24 mouse cellular contexts compared by ENCODE assay signal in genomic region chr11:7114312-7114711, GRCm38 (mm10). TPM values are rescaled to one million over a fixed set of nuclear protein-coding genes. Genes with fewer than 3 reads are reported as not detected.
A peak's percentile ranks its signal among the peaks of the same experiment; 100 is the strongest.
DNase-seq lines count a peak whose midpoint lies in the region; ATAC-seq and TF ChIP-seq lines count a peak whose summit lies in the region.
"Had no signal": no experiment of that assay in that cellular context is flagged by ENCODE, and none has a peak within 500 bp of the region (broad histone marks: within the 10 kb centered on the region; RNA-seq: fewer than 3 reads in every experiment).

No protein-coding gene starts in this region.

- TF ChIP-seq CTCF in hindbrain, postnatal 0 days (IDR thresholded peaks at IDR 0.05; ENCODE audit: low read depth) = no peak
- TF ChIP-seq CTCF in brain, embryonic 14.5 days (IDR thresholded peaks at IDR 0.05; ENCODE audit: borderline replicate concordance, extremely low read depth, insufficient read depth, insufficient read length) = no peak

- H3K9me3 ChIP-seq in hindbrain, postnatal 0 days (ENCODE audit: low read length) = no peaks in the 10 kb centered on the region
- H3K9me3 ChIP-seq in hindbrain, embryonic 14.5 days (ENCODE audit: control insufficient read depth, low read length) = no peaks in the 10 kb centered on the region
- no peaks in the 10 kb centered on the region for H3K9me3 ChIP-seq in neural tube, embryonic 15.5 days (replicated peaks)
- H3K9me3 ChIP-seq: heart, embryonic 15.5 days; kidney, embryonic 15.5 days; limb, embryonic 15.5 days; liver, embryonic 15.5 days; lung, embryonic 15.5 days had no signal

- H3K27me3 ChIP-seq in hindbrain, postnatal 0 days (ENCODE audit: insufficient read depth, low read length) = no peaks in the 10 kb centered on the region
- no peaks in the 10 kb centered on the region for H3K27me3 ChIP-seq in hindbrain, embryonic 14.5 days (ENCODE audit: control insufficient read depth, insufficient read depth, low read length)
- H3K27me3 ChIP-seq in neural tube, embryonic 15.5 days (replicated peaks) = no peaks in the 10 kb centered on the region
- H3K27me3 ChIP-seq: heart, embryonic 15.5 days; kidney, embryonic 15.5 days; limb, embryonic 15.5 days; liver, embryonic 15.5 days; lung, embryonic 15.5 days had no signal

- DNase-seq in hindbrain, postnatal 0 days (ENCODE audit: low spot score) = peak; percentile 31
- DNase-seq in hindbrain, embryonic 14.5 days (ENCODE audit: low spot score) = no peak
- peak; percentile 76 for DNase-seq in brain, adult 2 months (ENCODE audit: low read depth, low spot score)
- DNase-seq in brain, embryonic 14.5 days (ENCODE audit: low read depth) = peak; percentile 22
- no peak for DNase-seq in lung, postnatal 14 days
- DNase-seq: adrenal gland, adult 8-10 months; forebrain, postnatal 0 days; gastrocnemius, postnatal 36 days; heart, adult 2 months; layer of hippocampus, adult 9-11 months; lung, postnatal 4 days; thymus, adult 2 months; thymus, postnatal 4 days had no signal

- TF ChIP-seq POLR2A in brain, embryonic 14.5 days (IDR thresholded peaks at IDR 0.05; ENCODE audit: borderline replicate concordance, extremely low read depth, insufficient read depth, insufficient read length, poor library complexity, severe bottlenecking) = no peak

- H3K27ac ChIP-seq in hindbrain, postnatal 0 days = no peak overlapping the region
- no peak overlapping the region for H3K27ac ChIP-seq in hindbrain, embryonic 14.5 days
- H3K27ac ChIP-seq in neural tube, embryonic 15.5 days (replicated peaks) = 0 out of 2 replicates have a peak overlapping the region, but pooled peaks have one; percentile 43
- H3K27ac ChIP-seq: heart, adult 2 months; heart, embryonic 15.5 days; kidney, embryonic 15.5 days; limb, embryonic 15.5 days; liver, embryonic 15.5 days; lung, embryonic 15.5 days had no signal

- no peak overlapping the region for H3K9ac ChIP-seq in hindbrain, postnatal 0 days (replicated peaks; ENCODE audit: low read length)
- no peak overlapping the region for H3K9ac ChIP-seq in hindbrain, embryonic 14.5 days
- no peak overlapping the region for H3K9ac ChIP-seq in neural tube, embryonic 15.5 days (replicated peaks)
- H3K9ac ChIP-seq: forebrain, postnatal 0 days; heart, embryonic 15.5 days; kidney, embryonic 15.5 days; limb, embryonic 15.5 days; liver, embryonic 15.5 days; lung, embryonic 15.5 days had no signal

- no peaks in the 10 kb centered on the region for H3K4me1 ChIP-seq in hindbrain, postnatal 0 days (ENCODE audit: insufficient read depth, low read length)
- no peaks in the 10 kb centered on the region; the same call in none of the 2 replicates for H3K4me1 ChIP-seq in hindbrain, embryonic 14.5 days (replicated peaks; ENCODE audit: control insufficient read depth, insufficient read depth, low read length)
- H3K4me1 ChIP-seq in neural tube, embryonic 15.5 days = peaks cover 9% of the 10 kb centered on the region
- H3K4me1 ChIP-seq: kidney, embryonic 15.5 days; limb, embryonic 15.5 days; liver, embryonic 15.5 days; lung, embryonic 15.5 days had no signal

- no peak for ATAC-seq in hindbrain, postnatal 0 days
- ATAC-seq in hindbrain, embryonic 14.5 days (ENCODE audit: low FRiP score) = no peak
- no peak for ATAC-seq in neural tube, embryonic 15.5 days (ENCODE audit: low FRiP score)
- no peak for ATAC-seq in CD4-positive, CD25-positive, alpha-beta regulatory T cell, adult 4 months
- ATAC-seq: activated CD4-positive, CD25-positive, alpha-beta regulatory T cell, adult 4 months; forebrain, postnatal 0 days; intestine, postnatal 0 days had no signal

- WGBS in hindbrain, postnatal 0 days = 57% methylated on average over 9 of the region's 9 CpGs
- WGBS in hindbrain, embryonic 14.5 days = 64% methylated on average over 9 of the region's 9 CpGs
- 64% methylated on average over 9 of the region's 9 CpGs for WGBS in neural tube, embryonic 15.5 days

- no peak overlapping the region for H3K4me3 ChIP-seq in hindbrain, postnatal 0 days (ENCODE audit: low read length)
- no peak overlapping the region for H3K4me3 ChIP-seq in hindbrain, embryonic 14.5 days (replicated peaks; ENCODE audit: low read length)
- H3K4me3 ChIP-seq in neural tube, embryonic 15.5 days (replicated peaks) = no peak overlapping the region
- H3K4me3 ChIP-seq: heart, adult 2 months; heart, embryonic 15.5 days; kidney, embryonic 15.5 days; limb, embryonic 15.5 days; liver, embryonic 15.5 days; lung, embryonic 15.5 days had no signal

- H3K4me2 ChIP-seq in hindbrain, postnatal 0 days (ENCODE audit: low read depth, low read length) = no peak overlapping the region
- H3K4me2 ChIP-seq in hindbrain, embryonic 14.5 days (replicated peaks) = no peak overlapping the region
- H3K4me2 ChIP-seq in neural tube, embryonic 15.5 days = no peak overlapping the region
- H3K4me2 ChIP-seq: heart, embryonic 15.5 days; kidney, embryonic 15.5 days; limb, embryonic 15.5 days; liver, embryonic 15.5 days; lung, embryonic 15.5 days had no signal

- no peaks in the 10 kb centered on the region for H3K36me3 ChIP-seq in hindbrain, postnatal 0 days (ENCODE audit: insufficient read depth, low read length)
- peaks cover 4% of the 10 kb centered on the region for H3K36me3 ChIP-seq in hindbrain, embryonic 14.5 days (replicated peaks; ENCODE audit: control insufficient read depth, insufficient read depth)
- H3K36me3 ChIP-seq in neural tube, embryonic 15.5 days = peaks cover 3% of the 10 kb centered on the region; the same call in 1 of the 2 replicates
- H3K36me3 ChIP-seq: heart, embryonic 15.5 days; limb, embryonic 15.5 days; liver, embryonic 15.5 days; lung, embryonic 15.5 days had no signal

RNA-seq across cellular contexts. Expression of gene Adcy1, which starts 51.0 kb away (rescaled TPM):
- 182 TPM in 2 replicates for total RNA-seq in hindbrain, postnatal 0 days (2014; rRNA removed)
- 14.4 and 14.9 TPM in 2 replicates for polyA plus RNA-seq in hindbrain, postnatal 0 days (2015; fragmentation: Nextera tagmentation; extraction: Ambion mirVana)
- 17.2 and 20.3 TPM in 2 replicates for polyA plus RNA-seq in hindbrain, embryonic 14.5 days (2014; fragmentation: Nextera tagmentation; extraction: Ambion mirVana)
- polyA plus RNA-seq in brain, embryonic 14.5 days (2012; rRNA removed) = 13.1 and 22.3 TPM in 2 replicates
- 11.5 and 13.3 TPM in 2 replicates for polyA plus RNA-seq in neural tube, embryonic 15.5 days (2015; fragmentation: Nextera tagmentation; extraction: Ambion mirVana)
- not detected for polyA plus RNA-seq in CD4-positive, CD25-positive, alpha-beta regulatory T cell, adult 4 months (2017; shearing (Covaris generic))
- total RNA-seq: common myeloid progenitor, adult 5-6 weeks; megakaryocyte-erythroid progenitor cell, adult 5-6 weeks had no signal

Comparison
In these comparisons a context has a peak if more than half of its experiments do, and no peak if none do; other contexts are left out.
1. DNase-seq: peak in hindbrain, postnatal 0 days (single experiment), brain, adult 2 months (single experiment) and brain, embryonic 14.5 days (single experiment); none in hindbrain, embryonic 14.5 days (single experiment) and lung, postnatal 14 days (single experiment).
2. RNA of gene Adcy1, which starts 51.0 kb away (polyA plus RNA-seq): 13.1 to 22.3 TPM in brain, embryonic 14.5 days, 17.2 to 20.3 TPM in hindbrain, embryonic 14.5 days, 14.4 to 14.9 TPM in hindbrain, postnatal 0 days and 11.5 to 13.3 TPM in neural tube, embryonic 15.5 days; not detected in CD4-positive, CD25-positive, alpha-beta regulatory T cell, adult 4 months; every median in the first group is over 10 times any median in the second.